Mouse (Mus musculus) liver, embryonic 15.5 days (tissue): ENCODE data around the gene Ak5. TPM values are rescaled to one million over a fixed set of nuclear protein-coding genes. Genes with fewer than 3 reads are reported as not detected.
"Not testable (repeated sequence)": the region's sequence is repeated elsewhere in the genome, so short reads cannot be mapped to it uniquely, and the experiment has no call there.

ENCODE experiments used
- ATAC-seq: fragments of 200-750 bp; cut with Nextera tagmentation; 2 replicates; pipeline ENCODE4 v1.8.0; 2017; ENCODE audit warnings: moderate number of reproducible peaks, mild to moderate bottlenecking, moderate library complexity; ENCODE audit not compliant: insufficient read depth
- H3K27ac ChIP-seq: fragments of 300-500 bp; sonication (generic); replicated peaks from 2 replicates; pipeline ENCODE4 v1.5.1; 2015; ENCODE audit warnings: mild to moderate bottlenecking, inconsistent platforms
- H3K27me3 ChIP-seq: fragments of 300-500 bp; sonication (generic); 2 replicates; pipeline ENCODE4 v1.6.1; 2015; ENCODE audit warnings: mild to moderate bottlenecking, inconsistent platforms
- H3K36me3 ChIP-seq: fragments of 300-500 bp; sonication (generic); replicated peaks from 2 replicates; pipeline ENCODE4 v1.6.1; 2015; ENCODE audit warnings: moderate library complexity, mild to moderate bottlenecking, inconsistent platforms
- H3K4me1 ChIP-seq: fragments of 300-500 bp; sonication (generic); replicated peaks from 2 replicates; pipeline ENCODE4 v1.6.1; 2015; ENCODE audit warnings: inconsistent platforms
- H3K4me2 ChIP-seq: fragments of 300-500 bp; sonication (generic); 2 replicates; pipeline ENCODE4 v1.6.1; 2015; ENCODE audit warnings: moderate library complexity, mild to moderate bottlenecking, inconsistent platforms
- H3K4me3 ChIP-seq: fragments of 300-500 bp; sonication (generic); replicated peaks from 2 replicates; pipeline ENCODE4 v1.5.1; 2015; ENCODE audit warnings: mild to moderate bottlenecking, inconsistent platforms
- H3K9ac ChIP-seq: fragments of 300-500 bp; sonication (generic); 2 replicates; pipeline ENCODE4 v1.6.1; 2015; ENCODE audit warnings: moderate library complexity, mild to moderate bottlenecking, inconsistent platforms
- H3K9me3 ChIP-seq: fragments of 300-500 bp; sonication (generic); replicated peaks from 2 replicates; pipeline ENCODE4 v1.6.1; 2016; ENCODE audit warnings: inconsistent platforms
- WGBS: fragments of 180-500 bp; shearing (Covaris S2); methylation state at CpG from one replicate; pipeline ENCODE4 v1.1.7; 2015; ENCODE audit warnings: mixed read lengths; ENCODE audit not compliant: insufficient replicate concordance; 5-methylcytosine and 5-hydroxymethylcytosine counted together
- polyA plus RNA-seq: library from polyadenylated mRNA; unstranded; fragments of >200 nt; fragmentation: Nextera tagmentation; extraction: Ambion mirVana; gene quantifications from 2 replicates; pipeline ENCODE4 v1.2.1, GENCODE M21; 2015

Gene Ak5
- polyA plus RNA-seq, 1 experiment from 2014 or later, result 0.20 TPM

- H3K27me3 ChIP-seq, result no peaks in the 10 kb centered on the region
- H3K4me3 ChIP-seq, result no peak overlapping the region
- H3K4me2 ChIP-seq, result no peak overlapping the region
- no peak overlapping the region for H3K27ac ChIP-seq
- peaks cover 9% of the 10 kb centered on the region for H3K4me1 ChIP-seq
- ATAC-seq, result no peak
- no peak overlapping the region for H3K9ac ChIP-seq
- WGBS, result 82% methylated on average over 10 of the region's 10 CpGs
- no peaks in the 10 kb centered on the region for H3K9me3 ChIP-seq
- peaks cover 36% of the 10 kb centered on the region for H3K36me3 ChIP-seq
Measured at GRCm38 (mm10) chr3:152462038-152462547, 206.1 kb downstream of the Ak5 start.

- Histone ChIP-seq H3K36me3 (peaks cover 48% of the 10 kb centered on the region), H3K27ac (no peak overlapping the region), H3K4me3 (no peak overlapping the region), H3K9me3 (no peaks in the 10 kb centered on the region), H3K9ac (no peak overlapping the region), H3K27me3 (no peaks in the 10 kb centered on the region), H3K4me1 (peaks cover 10% of the 10 kb centered on the region), H3K4me2 (no peak overlapping the region)
- no peak for ATAC-seq
- WGBS, result 70% methylated on average over 4 of the region's 4 CpGs
Measured at GRCm38 (mm10) chr3:152460802-152461201, 207.4 kb downstream of the Ak5 start.

DNA sequence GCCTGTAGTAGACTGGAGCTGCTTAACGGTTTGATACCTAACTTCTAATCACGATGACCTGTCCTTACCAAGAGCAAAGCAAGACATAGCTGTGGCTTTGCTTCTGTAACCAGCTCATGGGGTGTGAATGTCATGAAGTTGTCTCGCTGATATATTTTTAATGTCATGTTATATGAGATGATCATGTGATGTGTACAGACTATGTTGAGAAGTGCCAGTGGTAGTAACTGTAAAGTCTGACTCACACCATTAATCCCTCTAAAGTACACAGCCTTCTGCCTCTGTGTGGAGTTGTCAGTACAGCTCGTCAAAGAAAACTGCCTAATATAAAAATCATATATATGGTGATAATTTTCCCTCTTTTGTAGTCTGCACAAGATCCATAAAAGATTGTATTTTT, 209.3 kb downstream of the Ak5 start:
- H3K4me3 ChIP-seq, H3K9ac ChIP-seq, H3K27me3 ChIP-seq, H3K4me1 ChIP-seq, H3K9me3 ChIP-seq, ATAC-seq, H3K27ac ChIP-seq, H3K4me2 ChIP-seq: not testable (repeated sequence)
- H3K36me3 ChIP-seq, result peaks cover 66% of the 10 kb centered on the region
- 79% methylated on average over 4 of the region's 4 CpGs for WGBS

- Histone ChIP-seq H3K4me3 (no peak overlapping the region), H3K4me1 (peaks cover 10% of the 10 kb centered on the region), H3K27me3 (no peaks in the 10 kb centered on the region), H3K9me3 (no peaks in the 10 kb centered on the region), H3K4me2 (no peak overlapping the region), H3K9ac (no peak overlapping the region), H3K27ac (no peak overlapping the region), H3K36me3 (peaks cover 70% of the 10 kb centered on the region)
- WGBS, result 36% methylated on average over 2 of the region's 2 CpGs
- ATAC-seq, result peak; percentile 77
Measured at GRCm38 (mm10) chr3:152457308-152458035, 210.7 kb downstream of the Ak5 start.

GRCm38 (mm10) chr3:152453163-152453562, 215.0 kb downstream of the Ak5 start:
- Histone ChIP-seq H3K9me3 (no peaks in the 10 kb centered on the region), H3K27me3 (no peaks in the 10 kb centered on the region), H3K36me3 (peaks cover 83% of the 10 kb centered on the region), H3K4me2 (no peak overlapping the region), H3K27ac (no peak overlapping the region), H3K4me3 (no peak overlapping the region), H3K4me1 (peaks cover 7% of the 10 kb centered on the region), H3K9ac (no peak overlapping the region)
- ATAC-seq, result no peak
- 70% methylated on average over 4 of the region's 4 CpGs for WGBS

GRCm38 (mm10) chr3:152446966-152447365, 221.2 kb downstream of the Ak5 start:
- Histone ChIP-seq H3K27ac (no peak overlapping the region), H3K27me3 (no peaks in the 10 kb centered on the region), H3K4me1 (no peaks in the 10 kb centered on the region), H3K36me3 (peaks cover 35% of the 10 kb centered on the region), H3K9ac (no peak overlapping the region), H3K4me2 (no peak overlapping the region), H3K4me3 (no peak overlapping the region), H3K9me3 (no peaks in the 10 kb centered on the region)
- ATAC-seq, result peak; percentile 49; the same call in 1 of the 2 replicates
- WGBS, result 58% methylated on average over 1 of the region's 1 CpGs

DNA sequence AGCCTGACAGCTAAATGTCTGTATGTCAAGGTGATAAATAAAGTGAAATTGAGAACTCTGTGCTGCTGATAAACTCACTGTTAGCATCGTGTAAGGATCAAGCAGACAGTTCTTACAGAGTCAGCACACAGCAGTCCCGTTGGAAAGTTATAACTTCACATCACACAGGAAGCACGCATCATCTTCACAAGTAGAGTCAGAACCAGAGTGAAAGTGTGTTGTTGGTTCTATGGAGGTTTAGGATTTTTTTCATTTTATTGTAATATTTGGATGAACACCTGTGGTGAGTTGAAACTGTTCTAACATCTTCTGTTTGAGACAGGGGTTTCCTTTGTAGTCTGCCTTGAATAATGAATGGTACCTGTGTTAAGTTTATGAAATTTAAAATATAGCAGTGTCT, 224.0 kb downstream of the Ak5 start:
- no peaks in the 10 kb centered on the region; the same call in 1 of the 2 replicates for H3K4me1 ChIP-seq
- H3K27ac ChIP-seq, result no peak overlapping the region
- ATAC-seq, result no peak
- WGBS, result 72% methylated on average over 3 of the region's 3 CpGs
- H3K36me3 ChIP-seq, result peaks cover 9% of the 10 kb centered on the region
- no peak overlapping the region for H3K9ac ChIP-seq
- H3K4me3 ChIP-seq, result no peak overlapping the region
- no peak overlapping the region for H3K4me2 ChIP-seq
- no peaks in the 10 kb centered on the region for H3K9me3 ChIP-seq
- H3K27me3 ChIP-seq, result no peaks in the 10 kb centered on the region

DNA sequence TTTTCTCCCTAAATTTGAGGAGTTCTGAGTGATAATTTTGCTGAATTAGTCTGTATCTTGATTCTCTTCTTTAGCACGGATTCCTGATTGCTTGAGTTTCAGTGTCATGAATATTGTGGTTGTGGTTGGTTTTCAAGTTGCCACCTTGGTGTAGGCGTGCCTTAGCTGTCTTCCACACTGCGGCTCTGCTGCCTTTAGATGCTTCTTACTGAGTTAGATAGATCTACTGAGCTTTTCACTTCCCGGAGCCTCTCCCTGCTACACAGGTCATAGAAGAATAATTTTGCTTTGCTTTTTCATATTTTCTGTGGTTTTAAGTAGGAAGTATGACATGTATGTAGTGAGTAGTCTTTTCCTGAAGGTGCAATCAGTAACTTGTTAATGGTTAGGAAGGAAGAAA, 225.4 kb downstream of the Ak5 start:
- H3K9ac ChIP-seq, result no peak overlapping the region
- H3K4me1 ChIP-seq, result no peaks in the 10 kb centered on the region; the same call in 1 of the 2 replicates
- H3K4me3 ChIP-seq, result no peak overlapping the region
- 62% methylated on average over 4 of the region's 4 CpGs for WGBS
- H3K9me3 ChIP-seq, result no peaks in the 10 kb centered on the region
- no peak overlapping the region for H3K27ac ChIP-seq
- H3K27me3 ChIP-seq, result no peaks in the 10 kb centered on the region
- H3K4me2 ChIP-seq, result no peak overlapping the region
- no peaks in the 10 kb centered on the region; the same call in 1 of the 2 replicates for H3K36me3 ChIP-seq
- no peak for ATAC-seq

DNA sequence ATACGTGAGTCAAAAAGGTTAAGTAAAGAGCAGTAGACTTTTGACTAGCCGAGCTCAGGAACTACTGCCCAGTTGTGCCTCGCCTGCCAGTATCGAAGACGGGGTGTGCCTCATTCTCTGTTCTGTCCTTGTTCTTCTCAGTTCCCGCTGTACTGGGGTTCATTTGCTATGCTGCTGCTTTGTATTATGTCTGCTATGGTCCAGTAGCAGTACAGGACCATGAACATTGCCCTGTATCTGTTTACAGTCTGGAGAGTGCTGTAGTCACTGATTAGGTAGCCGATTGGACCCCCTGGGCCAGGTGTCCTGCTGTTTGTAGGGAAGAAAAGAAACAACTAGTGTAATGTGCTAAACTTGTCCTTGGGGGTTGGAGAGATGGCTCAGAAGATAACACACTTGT, 230.1 kb downstream of the Ak5 start:
- ATAC-seq, result peak; percentile 76
- Histone ChIP-seq H3K4me3 (no peak overlapping the region), H3K9ac (no peak overlapping the region), H3K27ac (no peak overlapping the region), H3K4me2 (no peak overlapping the region), H3K36me3 (peaks cover 4% of the 10 kb centered on the region; the same call in 1 of the 2 replicates), H3K27me3 (no peaks in the 10 kb centered on the region), H3K4me1 (peaks cover 5% of the 10 kb centered on the region; the same call in 1 of the 2 replicates), H3K9me3 (no peaks in the 10 kb centered on the region)
- WGBS, result 78% methylated on average over 7 of the region's 7 CpGs

DNA sequence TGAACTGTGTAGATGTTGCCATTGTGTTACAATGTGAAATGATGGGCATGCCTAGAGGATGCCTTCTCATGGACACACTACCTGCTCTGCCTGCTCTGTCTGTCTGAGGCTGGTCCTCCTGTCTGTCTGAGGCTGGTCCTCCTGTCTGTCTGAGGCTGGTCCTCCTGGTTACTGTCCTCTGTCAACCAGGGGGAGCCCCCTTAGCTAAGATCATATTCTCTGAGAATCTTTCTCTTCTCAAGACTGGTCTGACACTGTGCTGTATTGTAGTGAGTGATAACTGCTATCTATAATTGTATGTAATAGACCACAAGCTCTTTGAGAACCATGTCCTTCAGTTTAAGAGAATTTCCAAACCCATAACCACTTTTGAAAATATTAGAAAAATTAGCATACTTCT, 232.6 kb downstream of the Ak5 start:
- no peak for ATAC-seq

GRCm38 (mm10) chr3:152432677-152433076, 235.5 kb downstream of the Ak5 start:
- Histone ChIP-seq H3K4me2 (no peak overlapping the region), H3K4me1 (0 out of 2 replicates have a peak, but pooled peaks cover 7% of the 10 kb centered on the region), H3K36me3 (peaks cover 18% of the 10 kb centered on the region), H3K9me3 (no peaks in the 10 kb centered on the region), H3K4me3 (no peak overlapping the region), H3K27ac (no peak overlapping the region), H3K9ac (no peak overlapping the region), H3K27me3 (no peaks in the 10 kb centered on the region)
- WGBS, result 79% methylated on average over 7 of the region's 7 CpGs
- no peak for ATAC-seq

More for the DNA sequence above, 232.6 kb downstream of the Ak5 start:
- no peak overlapping the region for H3K4me3 ChIP-seq
- H3K9me3 ChIP-seq, result no peaks in the 10 kb centered on the region
- no peak overlapping the region for H3K27ac ChIP-seq
- H3K36me3 ChIP-seq, result peaks cover 4% of the 10 kb centered on the region; the same call in 1 of the 2 replicates
- H3K4me2 ChIP-seq, result no peak overlapping the region
- H3K27me3 ChIP-seq, result no peaks in the 10 kb centered on the region
- no peak overlapping the region for H3K9ac ChIP-seq
- H3K4me1 ChIP-seq, result 0 out of 2 replicates have a peak, but pooled peaks cover 7% of the 10 kb centered on the region
